Mouse (Mus musculus): ENCODE results near the gene Lrrc10b. TPM values are rescaled to one million over a fixed set of nuclear protein-coding genes. Genes with fewer than 3 reads are reported as not detected.
A peak's percentile ranks its signal among the peaks of the same experiment; 100 is the strongest.

The Lrrc10b gene
- polyA plus RNA-seq, 1 experiment from 2014 or later = 1.1 TPM

- Histone ChIP-seq H3K9me3 (no peaks in the 10 kb centered on the region), H3K4me1 (replicated peaks) (peaks cover 14% of the 10 kb centered on the region; the same call in 1 of the 2 replicates), H3K9ac (no peak overlapping the region), H3K4me2 (no peak overlapping the region), H3K4me3 (no peak overlapping the region), H3K27ac (no peak overlapping the region), H3K27me3 (peaks cover 36% of the 10 kb centered on the region), H3K36me3 (no peaks in the 10 kb centered on the region)
- no peak for ATAC-seq (ENCODE audit: low FRiP score)
- WGBS = 15% methylated on average over 4 of the region's 4 CpGs
Measured at GRCm38 (mm10) chr19:10464427-10464826, 7.2 kb upstream of the Lrrc10b start.

- Histone ChIP-seq H3K9me3 (no peaks in the 10 kb centered on the region), H3K27me3 (peaks cover 61% of the 10 kb centered on the region), H3K36me3 (no peaks in the 10 kb centered on the region), H3K27ac (no peak overlapping the region), H3K4me1 (replicated peaks) (peaks cover 28% of the 10 kb centered on the region), H3K9ac (no peak overlapping the region), H3K4me2 (no peak overlapping the region), H3K4me3 (no peak overlapping the region)
- WGBS = 46% methylated on average over 7 of the region's 7 CpGs
- no peak for ATAC-seq (ENCODE audit: low FRiP score)
Measured at GRCm38 (mm10) chr19:10461584-10461983, 4.3 kb upstream of the Lrrc10b start.

GRCm38 (mm10) chr19:10459907-10460306, 2.6 kb upstream of the Lrrc10b start:
- Histone ChIP-seq H3K27me3 (peaks cover 78% of the 10 kb centered on the region), H3K4me3 (no peak overlapping the region), H3K4me1 (replicated peaks) (peaks cover 35% of the 10 kb centered on the region), H3K4me2 (no peak overlapping the region), H3K9me3 (no peaks in the 10 kb centered on the region), H3K36me3 (no peaks in the 10 kb centered on the region), H3K9ac (no peak overlapping the region), H3K27ac (no peak overlapping the region)
- 44% methylated on average over 11 of the region's 11 CpGs for WGBS
- ATAC-seq (ENCODE audit: low FRiP score) = no peak

DNA sequence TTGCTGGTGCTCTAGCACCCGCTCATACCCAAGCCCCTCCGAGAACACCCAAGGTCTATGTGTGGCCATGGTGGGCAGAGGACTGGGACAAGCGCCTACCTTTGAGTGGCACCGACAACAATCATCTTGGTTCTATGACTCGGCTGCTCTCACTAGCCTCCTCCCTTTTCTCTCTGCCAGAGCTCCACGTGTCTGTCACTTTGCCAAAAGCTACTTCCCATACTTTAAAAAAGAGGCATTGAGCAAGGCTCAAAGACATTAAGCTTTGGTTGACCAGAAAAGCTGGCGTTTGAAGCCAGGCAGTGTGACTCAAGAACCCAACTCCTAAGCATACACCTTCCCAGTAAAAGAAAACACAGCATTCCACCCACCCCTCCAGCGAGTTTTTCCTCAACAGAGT, 823 bp upstream of the Lrrc10b start:
- H3K36me3 ChIP-seq = no peaks in the 10 kb centered on the region
- H3K4me1 ChIP-seq (replicated peaks) = peaks cover 39% of the 10 kb centered on the region
- peaks cover 91% of the 10 kb centered on the region for H3K27me3 ChIP-seq
- no peak overlapping the region for H3K27ac ChIP-seq
- H3K9ac ChIP-seq = no peak overlapping the region
- no peak; the same call in 1 of the 2 replicates for ATAC-seq (ENCODE audit: low FRiP score)
- peak overlapping the region; percentile 50 for H3K4me3 ChIP-seq
- H3K9me3 ChIP-seq = no peaks in the 10 kb centered on the region
- WGBS = 27% methylated on average over 8 of the region's 8 CpGs
- H3K4me2 ChIP-seq = peak overlapping the region; percentile 83

DNA sequence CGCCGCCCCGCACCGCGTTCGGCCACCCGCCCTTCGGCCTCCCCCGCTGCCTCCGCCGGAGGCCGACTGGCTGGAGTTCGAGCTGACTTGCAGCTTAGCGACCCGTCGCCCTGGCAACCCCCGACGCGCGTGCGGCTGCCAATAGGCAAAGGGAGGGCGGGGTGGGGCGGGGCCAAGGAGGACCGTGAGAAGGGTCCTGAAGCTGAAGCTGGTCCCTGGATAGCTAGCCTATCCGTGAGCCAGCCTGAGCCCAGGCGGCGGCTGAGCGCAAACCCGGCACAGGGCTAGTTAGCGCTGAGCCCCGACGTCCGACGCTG, 169 bp upstream of the Lrrc10b start:
- Histone ChIP-seq H3K27me3 (peaks cover 90% of the 10 kb centered on the region), H3K4me1 (replicated peaks) (peaks cover 39% of the 10 kb centered on the region)
- 0% methylated on average over 32 of the region's 34 CpGs for WGBS

GRCm38 (mm10) chr19:10455437-10455806, 1.9 kb downstream of the Lrrc10b start:
- 75% methylated on average over 3 of the region's 3 CpGs for WGBS
- Histone ChIP-seq H3K36me3 (no peaks in the 10 kb centered on the region), H3K9me3 (no peaks in the 10 kb centered on the region), H3K27ac (no peak overlapping the region), H3K4me2 (peak overlapping the region; percentile 83; the same call in 1 of the 2 replicates), H3K27me3 (peaks cover 77% of the 10 kb centered on the region), H3K4me3 (no peak overlapping the region), H3K4me1 (replicated peaks) (peaks cover 35% of the 10 kb centered on the region), H3K9ac (no peak overlapping the region)
- no peak for ATAC-seq (ENCODE audit: low FRiP score)

More for the DNA sequence above, 169 bp upstream of the Lrrc10b start:
- peak; percentile 91 for ATAC-seq (ENCODE audit: low FRiP score)
- peak overlapping the region; percentile 71 for H3K9ac ChIP-seq
- no peaks in the 10 kb centered on the region for H3K9me3 ChIP-seq
- peak overlapping the region; percentile 83 for H3K4me2 ChIP-seq
- peak overlapping the region; percentile 50 for H3K4me3 ChIP-seq
- no peaks in the 10 kb centered on the region for H3K36me3 ChIP-seq
- no peak overlapping the region for H3K27ac ChIP-seq

GRCm38 (mm10) chr19:10454718-10455436, 2.4 kb downstream of the Lrrc10b start:
- no peaks in the 10 kb centered on the region for H3K36me3 ChIP-seq
- no peak overlapping the region for H3K27ac ChIP-seq
- no peak overlapping the region for H3K4me2 ChIP-seq
- no peak overlapping the region for H3K9ac ChIP-seq
- ATAC-seq (ENCODE audit: low FRiP score) = no peak
- H3K27me3 ChIP-seq = peaks cover 72% of the 10 kb centered on the region
- WGBS = 70% methylated on average over 4 of the region's 4 CpGs
- peaks cover 31% of the 10 kb centered on the region for H3K4me1 ChIP-seq (replicated peaks)
- H3K9me3 ChIP-seq = no peaks in the 10 kb centered on the region
- H3K4me3 ChIP-seq = no peak overlapping the region

DNA sequence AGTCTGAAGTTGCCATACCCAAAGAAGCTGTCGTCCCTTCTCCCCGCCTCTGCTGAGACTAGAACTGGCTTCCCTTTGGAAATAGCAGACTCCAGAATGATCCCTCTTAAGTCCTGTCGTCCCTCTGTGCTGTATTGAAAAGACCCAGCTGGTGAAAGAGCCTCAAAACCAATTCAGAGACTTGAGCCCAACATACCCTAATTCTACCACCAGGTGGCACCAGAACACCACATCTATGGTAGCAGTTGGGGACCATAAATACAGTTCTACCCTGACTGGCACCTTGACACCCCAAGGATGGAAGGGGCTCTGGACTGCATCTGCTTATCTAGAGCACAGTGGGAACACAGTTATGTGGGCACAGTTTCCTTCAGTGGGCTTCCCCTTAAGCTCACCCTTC, 7.6 kb downstream of the Lrrc10b start:
- whole genome bisulfite sequencing = 15% methylated on average over 3 of the region's 3 CpGs
- Histone ChIP-seq H3K36me3 (peaks cover 37% of the 10 kb centered on the region), H3K27ac (no peak overlapping the region), H3K9me3 (no peaks in the 10 kb centered on the region), H3K4me2 (no peak overlapping the region), H3K27me3 (peaks cover 24% of the 10 kb centered on the region), H3K4me3 (no peak overlapping the region), H3K9ac (no peak overlapping the region; the same call in 1 of the 2 replicates), H3K4me1 (replicated peaks) (0 out of 2 replicates have a peak, but pooled peaks cover 2% of the 10 kb centered on the region)
- peak; percentile 62 for ATAC-seq (ENCODE audit: low FRiP score)

- peaks cover 18% of the 10 kb centered on the region for H3K27me3 ChIP-seq
- no peak overlapping the region; the same call in 1 of the 2 replicates for H3K9ac ChIP-seq
- 70% methylated on average over 6 of the region's 6 CpGs for WGBS
- peak; percentile 19 for ATAC-seq (ENCODE audit: low FRiP score)
- H3K4me1 ChIP-seq (replicated peaks) = no peaks in the 10 kb centered on the region
- no peak overlapping the region for H3K4me3 ChIP-seq
- no peak overlapping the region for H3K27ac ChIP-seq
- H3K9me3 ChIP-seq = no peaks in the 10 kb centered on the region
- H3K4me2 ChIP-seq = no peak overlapping the region
- peaks cover 41% of the 10 kb centered on the region for H3K36me3 ChIP-seq
Measured at GRCm38 (mm10) chr19:10449190-10449589, 8.1 kb downstream of the Lrrc10b start.

GRCm38 (mm10) chr19:10448275-10448674, 9.0 kb downstream of the Lrrc10b start:
- Histone ChIP-seq H3K4me3 (no peak overlapping the region), H3K9me3 (no peaks in the 10 kb centered on the region), H3K4me2 (no peak overlapping the region), H3K27me3 (peaks cover 12% of the 10 kb centered on the region), H3K9ac (no peak overlapping the region), H3K27ac (no peak overlapping the region), H3K4me1 (replicated peaks) (no peaks in the 10 kb centered on the region), H3K36me3 (peaks cover 51% of the 10 kb centered on the region)
- WGBS = 91% methylated on average over 7 of the region's 7 CpGs
- no peak for ATAC-seq (ENCODE audit: low FRiP score)

DNA sequence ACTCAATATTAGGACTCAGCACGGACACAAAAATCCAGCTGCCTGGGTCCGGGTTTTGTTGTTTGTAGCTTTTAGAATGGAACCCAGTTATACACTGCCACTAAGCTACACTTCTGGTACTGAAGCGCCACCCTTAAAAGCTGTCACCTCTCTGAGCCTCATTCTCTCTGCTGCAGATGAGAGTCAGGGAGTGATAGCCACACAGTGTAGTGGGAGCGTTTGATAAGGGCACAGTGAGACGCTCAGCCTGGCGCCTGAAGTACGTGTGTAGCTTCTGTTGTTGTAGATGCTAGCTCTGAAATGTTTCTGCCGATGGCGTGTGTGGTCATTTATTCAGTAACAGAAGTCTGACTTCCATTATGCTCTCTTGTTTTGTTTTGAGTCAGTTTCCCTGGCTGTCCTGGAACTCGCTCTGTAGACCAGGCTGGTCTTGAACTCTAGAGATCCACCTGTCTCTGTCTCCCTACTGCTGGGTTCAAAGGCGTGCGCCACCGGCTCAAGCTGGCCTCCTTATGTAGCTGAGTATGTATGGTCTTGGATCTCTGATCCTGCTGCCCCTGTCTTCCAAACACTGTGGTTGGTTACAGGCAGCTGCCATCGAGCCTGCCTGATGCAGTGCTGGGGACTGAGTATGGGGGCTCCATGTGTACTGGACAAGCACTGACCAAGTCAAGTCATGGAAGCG, 12.4 kb downstream of the Lrrc10b start:
- Histone ChIP-seq H3K4me1 (replicated peaks) (no peaks in the 10 kb centered on the region), H3K27me3 (no peaks in the 10 kb centered on the region)

GRCm38 (mm10) chr19:10437521-10437920, 19.8 kb downstream of the Lrrc10b start:
- no peak overlapping the region for H3K27ac ChIP-seq
- ATAC-seq (ENCODE audit: low FRiP score) = no peak
- H3K9me3 ChIP-seq = no peaks in the 10 kb centered on the region
- H3K9ac ChIP-seq = no peak overlapping the region
- H3K4me2 ChIP-seq = no peak overlapping the region
- peaks cover 13% of the 10 kb centered on the region for H3K27me3 ChIP-seq
- H3K4me1 ChIP-seq (replicated peaks) = no peaks in the 10 kb centered on the region
- no peak overlapping the region for H3K4me3 ChIP-seq
- WGBS = 64% methylated on average over 1 of the region's 1 CpGs
- peaks cover 17% of the 10 kb centered on the region for H3K36me3 ChIP-seq

More for the DNA sequence above, 12.4 kb downstream of the Lrrc10b start:
- WGBS = 94% methylated on average over 15 of the region's 15 CpGs
- no peak overlapping the region for H3K27ac ChIP-seq
- H3K4me2 ChIP-seq = no peak overlapping the region
- no peak overlapping the region for H3K4me3 ChIP-seq
- H3K9ac ChIP-seq = no peak overlapping the region
- ATAC-seq (ENCODE audit: low FRiP score) = no peak
- no peaks in the 10 kb centered on the region for H3K9me3 ChIP-seq
- H3K36me3 ChIP-seq = peaks cover 69% of the 10 kb centered on the region

DNA sequence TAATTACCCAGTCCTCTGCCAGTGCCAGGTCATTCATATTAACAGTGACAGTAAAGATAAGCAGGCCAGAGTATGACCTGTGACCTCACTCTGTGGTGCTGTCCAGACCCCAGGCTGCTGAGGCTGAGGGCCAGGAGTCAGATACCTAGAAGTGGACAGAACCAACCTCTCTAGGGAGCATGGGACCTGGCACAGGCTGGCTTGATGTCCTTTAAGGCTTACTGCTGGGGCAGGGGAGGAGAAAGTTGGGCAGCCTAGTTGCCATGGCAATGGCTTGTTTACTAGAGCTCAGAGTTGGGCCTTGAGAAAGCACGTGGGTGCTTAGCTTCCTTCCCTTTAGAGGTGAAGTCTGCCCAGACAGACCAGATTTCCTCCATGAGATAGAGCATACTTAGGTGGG, 20.5 kb downstream of the Lrrc10b start:
- H3K27ac ChIP-seq = no peak overlapping the region
- H3K9me3 ChIP-seq = no peaks in the 10 kb centered on the region
- H3K27me3 ChIP-seq = peaks cover 17% of the 10 kb centered on the region
- no peak overlapping the region for H3K9ac ChIP-seq
- WGBS = 25% methylated on average over 1 of the region's 1 CpGs
- ATAC-seq (ENCODE audit: low FRiP score) = no peak
- H3K4me2 ChIP-seq = no peak overlapping the region
- 0 out of 2 replicates have a peak, but pooled peaks cover 2% of the 10 kb centered on the region for H3K4me1 ChIP-seq (replicated peaks)
- peaks cover 17% of the 10 kb centered on the region for H3K36me3 ChIP-seq
- H3K4me3 ChIP-seq = no peak overlapping the region
